Mouse (Mus musculus): ENCODE data around the gene Gm28374.

The Gm28374 gene

DNA sequence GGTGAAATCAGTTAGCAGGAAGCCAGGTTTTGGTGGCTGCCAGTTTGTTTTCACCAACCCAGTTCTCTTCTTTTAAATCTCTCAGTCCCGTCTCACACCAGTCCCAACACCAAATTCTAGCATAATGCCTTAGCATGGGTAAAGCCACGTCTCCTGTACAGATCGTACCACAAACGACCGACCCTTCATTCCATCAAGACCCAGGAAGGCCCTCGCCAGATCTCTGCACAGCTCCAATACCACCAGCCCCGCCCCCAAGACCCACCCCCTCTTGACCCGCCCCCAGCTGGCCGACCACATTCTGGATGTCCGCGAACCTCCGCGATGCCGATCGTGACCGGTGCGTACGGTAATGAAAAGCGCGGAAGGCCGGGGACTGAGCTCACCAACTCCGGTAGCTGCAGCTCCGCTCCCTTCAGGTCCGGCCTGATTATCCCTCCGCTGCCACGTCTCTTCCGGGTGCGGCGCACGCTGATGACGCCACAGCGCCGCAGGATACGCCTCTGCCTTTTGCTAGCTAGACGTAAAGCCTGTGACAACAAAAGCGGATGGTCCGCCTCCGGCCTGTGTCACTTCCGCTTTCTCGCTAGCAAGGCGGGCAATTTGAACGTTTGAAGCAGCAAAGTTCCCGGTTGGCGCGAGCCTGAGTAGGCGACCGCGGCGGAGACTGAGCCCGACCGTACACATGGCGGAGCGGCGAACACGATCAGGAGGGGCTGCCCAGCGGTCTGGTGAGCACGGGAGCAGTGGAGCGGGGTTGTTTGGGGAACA, 2.6 kb upstream of the Gm28374 start, which contains the start of the genes Zfpl1 and Cdca5:
TSS of gene Zfpl1 (minus strand) at position 479 of the 771 bp plus-strand sequence.
TSS of gene Cdca5 (plus strand) at position 506 of the 771 bp plus-strand sequence.
- peak; percentile 96 for DNase-seq

DNA sequence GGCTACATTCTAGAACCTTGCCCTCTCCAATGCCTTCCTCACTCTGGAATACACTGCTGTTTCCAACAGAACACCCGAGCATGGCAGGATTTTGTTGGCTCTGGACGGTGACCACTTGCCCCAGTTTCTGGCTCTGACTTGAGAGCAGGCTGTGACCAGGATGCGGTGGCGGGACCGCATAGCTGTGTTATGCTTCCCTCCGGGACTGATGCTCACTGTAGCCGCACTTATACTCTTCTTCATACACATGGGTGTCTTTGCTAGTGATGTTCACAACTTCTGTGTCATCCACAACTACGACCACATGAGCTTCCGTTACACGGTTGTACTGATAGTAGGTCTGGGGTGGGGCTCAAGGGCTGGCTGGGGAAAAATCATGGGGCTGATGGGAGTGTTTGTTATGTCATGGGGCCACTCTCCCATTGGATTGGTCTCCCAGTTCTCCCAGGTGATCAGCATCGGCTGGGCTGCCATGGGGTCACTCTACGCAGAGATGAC, 2.0 kb downstream of the Gm28374 start, which contains the start of gene Tmem262:
TSS of gene Tmem262 (plus strand) at position 51 of the 498 bp plus-strand sequence.
- no peak for DNase-seq

DNA sequence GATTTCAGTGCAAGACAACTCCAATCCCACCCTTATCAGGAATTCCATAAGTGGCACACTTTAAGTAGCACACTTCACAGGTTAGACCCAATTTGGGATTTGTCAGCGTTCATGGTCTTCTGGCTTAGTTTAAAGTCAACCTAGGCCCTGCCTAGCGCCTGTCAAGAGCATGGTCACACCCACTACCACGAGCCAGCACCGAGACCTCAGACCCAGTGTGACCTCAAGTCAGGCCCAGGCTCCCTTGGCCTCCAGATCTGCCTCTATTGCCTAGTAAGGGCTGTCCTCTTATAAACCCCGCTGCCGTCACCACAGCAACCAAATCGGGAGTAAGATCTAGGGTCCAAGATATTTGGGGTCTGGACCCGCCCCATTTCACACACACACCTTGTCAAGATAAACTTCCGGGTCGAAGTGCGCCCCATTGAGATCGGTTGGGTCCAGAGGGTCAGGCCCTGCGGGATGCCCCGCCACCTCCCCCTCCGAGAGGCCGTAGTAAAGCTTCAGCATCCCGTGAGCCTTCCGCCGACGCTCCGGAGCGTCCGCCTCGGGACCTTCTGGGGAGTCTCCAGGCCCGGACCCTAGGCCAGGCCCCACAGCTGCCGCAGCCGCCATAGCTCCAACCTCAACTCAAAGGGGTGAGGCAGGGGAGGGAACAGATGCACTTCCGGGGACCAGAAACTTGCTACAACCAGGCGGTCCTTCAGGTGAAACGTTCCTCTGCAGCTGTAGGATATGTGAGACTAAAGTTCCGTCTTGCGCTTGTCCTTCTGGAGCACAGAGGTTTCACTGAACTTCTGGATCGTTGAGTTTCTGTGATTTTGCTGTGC, 5.3 kb downstream of the Gm28374 start, which contains the start of gene Vps51:
TSS of gene Vps51 (minus strand) at position 668 of the 830 bp plus-strand sequence.
- peak; percentile 84 for DNase-seq

GRCm38 (mm10) chr19:6073889-6074288, 8.2 kb downstream of the Gm28374 start:
- DNase-seq = no peak

DNA sequence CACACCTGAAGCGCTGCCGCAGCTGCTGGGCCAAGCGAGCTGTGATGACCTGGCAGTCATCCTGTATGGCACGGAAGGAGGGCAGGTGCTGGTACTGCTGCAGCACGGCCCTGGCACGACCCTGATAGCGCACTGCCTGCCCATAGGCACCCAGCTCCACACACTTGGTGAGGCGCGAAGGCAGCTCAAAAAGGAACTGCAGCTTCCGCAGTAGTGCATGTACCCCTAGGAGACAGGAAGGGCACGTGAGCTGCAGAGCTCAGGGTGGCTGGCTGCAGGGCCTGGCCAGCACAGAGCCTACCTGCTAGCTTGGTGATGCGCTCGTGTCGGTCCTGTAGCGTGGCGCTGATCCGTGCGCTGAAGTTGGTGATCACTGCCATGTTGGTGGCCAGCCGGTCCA, 10.8 kb downstream of the Gm28374 start:
- peak; percentile 9 for DNase-seq

- DNase-seq = no peak
Measured at GRCm38 (mm10) chr19:6070571-6071250, 11.3 kb downstream of the Gm28374 start.

DNA sequence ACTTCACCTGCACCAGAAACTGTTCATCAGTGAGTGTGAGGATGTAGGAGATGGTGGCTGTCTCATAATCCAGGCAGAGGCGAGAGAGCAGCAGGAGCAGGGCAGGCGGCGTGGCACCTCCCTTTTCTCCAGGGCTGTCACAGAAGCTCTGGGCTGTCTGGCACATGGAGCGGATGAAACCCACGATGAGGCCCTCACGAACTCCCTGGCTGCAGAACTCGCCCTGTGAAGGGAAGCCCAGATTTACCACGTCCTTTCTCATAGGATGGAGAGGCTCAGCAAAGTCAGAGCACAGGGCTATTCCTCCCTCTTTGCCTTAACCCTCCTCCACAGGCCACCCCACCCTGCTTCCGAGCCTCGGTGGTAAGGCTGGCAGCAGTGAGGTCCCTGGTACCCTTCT, 12.2 kb downstream of the Gm28374 start:
- DNase-seq = no peak

- DNase-seq = no peak
Measured at GRCm38 (mm10) chr19:6068951-6069350, 13.1 kb downstream of the Gm28374 start.

DNA sequence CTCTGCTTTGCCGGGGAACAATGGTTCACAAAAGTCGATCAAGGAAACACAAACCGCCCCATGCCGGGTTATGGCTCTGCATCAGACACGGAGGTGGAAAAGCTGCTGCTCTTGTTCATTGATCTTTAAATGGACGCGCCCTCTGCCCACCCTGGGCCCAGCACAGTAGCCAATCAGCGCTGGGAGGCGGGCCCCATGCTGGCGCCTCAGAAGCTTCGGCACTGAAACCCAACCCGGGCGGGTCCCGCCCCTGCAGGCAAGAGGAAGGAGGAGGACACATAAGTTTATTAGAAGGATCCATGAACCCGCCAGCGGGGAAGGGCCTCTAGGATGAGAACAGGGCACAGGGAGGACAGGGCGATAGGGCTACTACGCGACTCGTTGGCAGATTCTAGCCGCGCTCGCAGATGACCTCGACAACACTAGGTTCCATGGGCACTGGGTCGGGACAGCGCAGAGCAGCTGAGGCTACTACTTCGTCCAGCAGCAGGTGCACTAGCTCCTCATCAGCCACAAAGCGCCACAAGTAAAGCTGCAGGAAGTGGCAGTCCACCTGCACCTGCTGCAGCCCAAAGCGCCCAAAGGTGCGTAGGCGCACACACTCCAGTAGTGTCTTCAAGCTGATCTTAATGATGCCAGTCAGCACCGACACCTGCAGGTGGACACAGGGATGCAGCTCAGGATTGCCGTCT, 14.2 kb downstream of the Gm28374 start, which contains the start of gene Tm7sf2:
TSS of gene Tm7sf2 (minus strand) at position 650 of the 692 bp plus-strand sequence.
- DNase-seq = peak; percentile 81

GRCm38 (mm10) chr19:6067011-6067723, 14.9 kb downstream of the Gm28374 start:
- DNase-seq = peak; percentile 89

DNA sequence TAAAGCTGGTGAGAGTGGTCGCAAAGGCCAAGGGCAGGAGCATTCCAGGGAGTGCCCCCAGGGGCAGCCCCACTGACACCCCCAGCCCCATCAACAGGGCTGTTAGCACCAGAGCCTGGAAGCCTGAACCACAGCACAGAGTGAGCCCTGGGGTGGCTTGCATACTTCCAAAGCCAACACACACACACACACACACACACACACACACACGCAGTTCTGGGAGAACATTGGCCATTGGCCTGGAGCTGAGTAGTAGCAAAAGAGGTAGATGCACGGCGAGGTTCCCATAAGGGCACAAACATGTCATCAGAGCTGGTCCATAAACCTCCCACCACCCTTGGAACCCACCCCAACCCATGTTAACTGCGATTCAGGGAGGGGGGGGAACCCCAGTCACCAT, 15.5 kb downstream of the Gm28374 start:
- no peak for DNase-seq

DNA sequence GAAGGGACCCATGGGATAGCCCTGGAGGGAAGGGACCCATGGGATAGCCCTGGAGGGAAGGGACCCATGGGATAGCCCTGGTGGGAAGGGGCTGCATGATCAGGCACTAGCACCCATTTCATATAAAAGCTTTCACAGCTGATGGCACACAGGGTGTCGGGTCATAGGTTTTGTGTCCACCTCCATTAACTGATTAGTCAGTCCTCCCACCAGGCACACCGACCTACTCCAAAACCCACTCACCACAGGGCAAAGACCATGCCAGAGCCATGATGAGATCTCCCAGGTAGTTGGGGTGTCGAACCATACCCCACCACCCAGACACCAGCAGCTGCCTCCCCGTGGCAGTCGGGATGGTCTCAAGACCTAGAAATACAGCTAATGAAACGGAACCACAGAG, 19.0 kb downstream of the Gm28374 start:
- DNase-seq = no peak

DNA sequence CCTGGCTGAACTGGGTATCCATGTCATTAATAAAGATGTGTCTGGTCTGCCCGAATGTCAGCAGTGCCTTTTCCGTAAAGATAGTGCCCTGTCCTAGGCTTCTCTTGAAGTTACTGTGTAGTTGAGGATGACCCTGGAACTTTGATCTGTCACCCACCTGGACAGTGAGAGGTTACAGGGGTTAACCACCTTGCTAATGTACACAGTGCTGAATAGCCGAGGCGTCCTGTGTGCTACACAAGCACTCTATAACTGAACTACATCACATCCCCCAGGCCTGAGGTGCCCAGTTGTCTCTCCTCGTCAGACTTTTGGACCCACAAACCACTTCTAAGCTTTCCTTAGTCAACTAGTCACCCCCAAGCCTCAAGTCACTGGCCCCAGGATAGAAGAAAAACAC, 19.6 kb downstream of the Gm28374 start:
- DNase-seq = no peak

GRCm38 (mm10) chr19:6061641-6062302, 20.3 kb downstream of the Gm28374 start:
- no peak for DNase-seq

DNA sequence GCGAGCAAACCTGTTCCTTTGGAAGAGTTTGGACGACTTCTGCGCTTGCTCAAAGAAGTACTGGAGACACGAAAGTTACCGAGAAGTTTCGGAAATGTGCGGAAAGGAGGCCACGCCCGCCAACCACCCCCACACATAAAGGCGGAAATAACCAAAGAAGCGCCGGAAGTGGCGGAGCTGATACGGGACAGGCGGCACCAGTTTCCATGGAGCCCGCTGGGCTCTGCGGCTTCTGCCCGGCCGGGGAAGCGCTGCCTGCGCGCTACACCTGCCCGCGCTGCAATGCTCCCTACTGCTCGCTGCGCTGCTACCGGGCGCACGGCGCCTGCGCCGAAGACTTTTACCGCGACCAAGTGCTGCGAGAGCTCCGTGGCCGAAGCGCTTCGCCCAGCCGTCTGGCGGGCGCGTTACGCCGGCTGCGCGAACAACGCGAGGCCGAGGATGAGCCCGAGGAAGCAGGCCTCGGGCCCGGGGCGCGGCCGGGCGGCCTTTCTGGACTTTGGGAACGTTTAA, 21.0 kb downstream of the Gm28374 start, which contains the start of gene Znhit2:
TSS of gene Znhit2 (plus strand) at position 172 of the 513 bp plus-strand sequence.
- DNase-seq = peak; percentile 79

- no peak for DNase-seq
Measured at GRCm38 (mm10) chr19:6058966-6059365, 23.1 kb downstream of the Gm28374 start.

- DNase-seq = no peak
Measured at GRCm38 (mm10) chr19:6058513-6058912, 23.5 kb downstream of the Gm28374 start.

- DNase-seq = peak; percentile 99
Measured at GRCm38 (mm10) chr19:6057313-6058096, 24.6 kb downstream of the Gm28374 start, which contains the start of the genes Mrpl49 and Fau. Gene Mrpl49 (minus strand): TSS chr19:6057785. Gene Fau (plus strand): TSS chr19:6057844.

DNA sequence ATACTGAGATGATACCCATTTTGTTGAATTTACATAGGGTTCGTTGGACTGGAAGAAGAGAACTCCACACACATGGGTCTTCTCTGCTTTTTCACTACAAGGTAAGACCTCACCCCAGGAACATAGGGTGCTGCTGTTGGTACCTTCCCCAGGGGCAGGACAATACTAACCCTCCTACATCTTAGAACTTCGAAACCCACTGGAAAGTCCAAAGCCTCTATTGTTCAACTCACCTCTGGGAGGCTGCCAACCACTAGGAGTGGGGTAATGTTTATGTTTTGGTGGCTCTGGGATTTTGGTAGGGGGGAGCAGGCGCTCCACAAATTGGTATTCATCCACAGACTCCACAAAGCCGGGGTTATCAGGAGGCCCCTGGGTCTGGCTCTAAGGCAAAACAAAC, 25.4 kb downstream of the Gm28374 start:
- DNase-seq = peak; percentile 37

Data from cerebellum, adult 8-10 months (tissue).